Mouse (Mus musculus) c-Kit-positive CD71-positive TER-119-negative erythroid progenitor cells, embryonic 14.5 days (primary cell): ENCODE results near the gene Inpp5a.

Experiments used
- DNase-seq: peaks from one replicate; pipeline ENCODE4 v3.0.0-alpha.2; 2013; ENCODE audit warnings: low read depth

Gene Inpp5a

GRCm38 (mm10) chr7:139537831-139538230, 148.9 kb downstream of the Inpp5a start:
- no peak for DNase-seq

DNA sequence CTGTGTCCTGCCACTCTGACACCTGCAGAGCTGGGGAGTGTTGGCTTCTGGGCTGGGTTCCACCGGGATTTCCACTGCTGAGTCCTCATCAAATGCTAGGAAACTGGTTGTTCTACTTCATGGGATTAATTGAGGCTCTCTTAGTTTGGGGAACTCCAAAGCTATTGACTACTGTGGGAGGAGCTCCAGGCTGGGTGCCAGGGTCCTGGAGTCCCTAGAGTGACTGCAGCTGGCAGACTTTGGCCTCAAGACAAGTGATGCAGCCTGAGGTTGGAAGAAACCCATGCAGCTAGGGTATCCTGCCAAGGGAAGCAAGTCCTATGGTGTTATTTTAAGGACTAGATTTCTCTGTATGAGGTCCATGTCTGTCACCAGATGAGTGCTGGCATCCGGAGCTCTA, 149.6 kb downstream of the Inpp5a start:
- no peak for DNase-seq

DNA sequence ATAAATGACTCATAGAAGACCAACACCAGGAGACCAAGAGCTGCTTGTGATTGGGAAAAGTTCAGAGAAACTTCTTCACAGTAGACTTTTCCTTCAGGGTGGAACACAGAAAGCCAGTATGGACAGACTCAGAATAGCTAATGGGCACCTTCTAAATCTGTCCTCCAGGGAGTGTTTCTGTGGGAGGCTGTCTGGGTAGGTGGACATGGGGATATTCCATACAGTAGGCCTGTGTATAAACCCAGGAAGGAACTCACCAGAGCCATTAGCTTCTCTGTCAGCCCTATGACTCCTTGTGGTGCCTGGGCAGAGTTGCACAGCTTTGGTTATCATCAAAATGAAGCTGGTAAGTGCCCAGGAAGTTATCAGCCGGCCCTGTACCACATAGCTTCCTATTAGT, 151.7 kb downstream of the Inpp5a start:
- DNase-seq = no peak

- DNase-seq = no peak
These were observed 152.5 kb downstream of the Inpp5a start for GRCm38 (mm10) chr7:139541422-139541821.

DNA sequence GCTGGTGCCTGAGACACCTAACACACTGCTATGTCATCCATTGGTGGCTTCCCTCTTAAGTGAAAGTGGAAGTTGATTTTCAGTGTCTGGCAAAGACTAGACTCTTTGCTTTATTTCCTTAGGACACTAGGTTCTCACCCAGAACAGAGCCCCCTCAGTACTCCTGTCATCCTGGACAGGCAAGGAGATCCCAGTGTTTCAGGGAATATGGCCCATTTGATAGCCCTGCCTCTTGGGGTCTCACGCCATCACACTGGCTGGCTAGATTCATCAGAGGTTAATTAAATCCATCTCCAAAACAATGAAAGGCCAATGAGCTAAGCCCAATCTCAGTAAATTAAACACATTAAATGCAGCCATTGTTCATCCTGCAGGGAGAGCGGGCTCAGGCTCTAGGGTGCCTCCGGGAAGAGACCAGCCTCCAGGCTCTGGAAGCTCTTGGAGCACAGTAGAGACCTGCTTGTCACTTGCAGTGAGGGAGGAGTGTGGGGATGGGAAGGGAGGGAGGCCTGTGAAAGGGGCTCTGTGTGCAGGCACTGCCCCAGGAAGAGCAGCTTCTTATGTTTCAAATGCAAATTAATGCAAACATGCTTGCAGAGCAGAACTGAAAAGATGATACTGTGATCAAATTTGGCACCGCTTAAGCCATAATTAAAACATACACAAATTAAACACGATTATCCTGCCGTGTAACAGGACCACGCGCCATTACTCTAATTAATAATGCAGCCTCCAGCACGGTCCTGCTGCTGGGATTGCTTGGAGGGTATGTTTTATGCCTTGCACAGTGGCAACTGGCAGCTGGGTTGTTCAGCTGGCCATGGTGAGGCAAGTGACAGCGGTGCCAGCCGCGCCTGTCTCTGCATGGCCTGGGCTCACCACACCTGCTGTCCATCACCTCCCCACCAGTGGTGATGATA, 156.1 kb downstream of the Inpp5a start:
- DNase-seq = no peak

GRCm38 (mm10) chr7:139547325-139547724, 158.4 kb downstream of the Inpp5a start:
- no peak for DNase-seq

- DNase-seq = no peak
These were observed 161.3 kb downstream of the Inpp5a start for GRCm38 (mm10) chr7:139550086-139550783.

GRCm38 (mm10) chr7:139551519-139551918, 162.6 kb downstream of the Inpp5a start:
- DNase-seq = no peak

- DNase-seq = no peak
These were observed 167.4 kb downstream of the Inpp5a start for GRCm38 (mm10) chr7:139556331-139556730.

GRCm38 (mm10) chr7:139556746-139557526, 168.0 kb downstream of the Inpp5a start:
- no peak for DNase-seq

GRCm38 (mm10) chr7:139559659-139560058, 170.8 kb downstream of the Inpp5a start:
- no peak for DNase-seq

DNA sequence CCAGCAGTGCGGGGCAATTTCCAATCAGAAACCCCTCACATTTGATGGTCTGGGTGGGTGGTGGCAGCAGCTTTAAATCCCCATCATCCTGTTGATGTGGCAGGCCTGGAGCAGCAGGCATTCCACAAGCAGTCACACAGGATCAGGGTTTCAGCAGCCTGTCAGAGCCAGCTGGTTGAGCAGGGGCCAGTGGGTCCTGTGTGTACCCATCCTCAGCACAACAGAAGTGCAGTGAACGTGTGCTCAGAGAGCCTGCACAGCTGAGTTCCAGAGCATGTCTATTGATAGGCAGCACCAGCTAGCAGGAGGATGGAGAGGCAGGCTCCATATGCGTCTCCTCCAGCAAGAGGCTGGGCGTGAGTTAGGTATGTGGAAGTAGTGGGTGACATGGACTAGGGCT, 174.5 kb downstream of the Inpp5a start:
- DNase-seq = no peak

- DNase-seq = no peak
These were observed 175.3 kb downstream of the Inpp5a start for GRCm38 (mm10) chr7:139564161-139564560.

- DNase-seq = no peak
These were observed 177.1 kb downstream of the Inpp5a start for GRCm38 (mm10) chr7:139565998-139566397.

DNA sequence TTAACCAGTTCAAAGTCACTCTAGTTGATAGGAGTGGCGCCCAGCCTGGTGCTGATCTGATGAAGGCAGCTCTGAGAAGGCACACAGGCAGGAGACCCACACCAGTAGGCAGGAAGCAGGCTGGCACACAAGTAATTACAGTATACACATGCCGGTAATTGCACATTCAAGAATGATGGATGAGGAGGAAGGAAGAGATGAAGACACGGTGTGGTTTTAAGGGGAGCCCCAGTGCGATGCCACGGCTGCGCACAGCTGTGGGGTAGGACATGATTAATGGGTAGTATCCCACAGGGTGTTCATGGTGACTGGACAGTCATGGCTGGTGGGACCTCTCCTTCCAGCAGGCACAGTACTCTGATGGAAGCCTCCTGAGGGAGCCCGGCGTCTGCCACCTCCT, 177.6 kb downstream of the Inpp5a start:
- no peak for DNase-seq

DNA sequence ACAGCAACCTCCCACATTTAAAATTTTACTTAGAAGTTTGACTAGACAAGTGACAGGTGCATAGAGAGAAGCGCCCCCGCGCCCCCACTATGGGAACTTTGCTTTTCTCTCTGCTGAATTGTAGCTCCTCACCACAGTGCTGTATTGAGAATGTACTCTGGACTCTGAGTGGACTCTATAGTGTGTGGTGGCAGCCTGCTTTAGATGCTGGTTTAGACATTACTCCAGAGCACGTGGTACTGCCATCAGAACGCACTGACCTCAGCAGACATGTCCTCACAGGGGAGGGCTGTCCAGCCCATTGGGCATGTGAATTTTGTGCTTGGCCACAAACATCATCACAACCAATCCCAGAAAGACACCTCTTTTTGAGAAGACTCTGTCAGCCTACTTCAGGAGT, 181.9 kb downstream of the Inpp5a start:
- DNase-seq = no peak

GRCm38 (mm10) chr7:139572665-139573064, 183.8 kb downstream of the Inpp5a start:
- no peak for DNase-seq

GRCm38 (mm10) chr7:139576064-139576686, 187.3 kb downstream of the Inpp5a start:
- DNase-seq = no peak

GRCm38 (mm10) chr7:139579261-139579905, 190.5 kb downstream of the Inpp5a start:
- DNase-seq = no peak

- no peak for DNase-seq
These were observed 192.2 kb downstream of the Inpp5a start for GRCm38 (mm10) chr7:139580851-139581775.
